Mouse (Mus musculus) CH12.LX (cell line): ENCODE measurements around the gene Stk19. TPM values are rescaled to one million over a fixed set of nuclear protein-coding genes. Genes with fewer than 3 reads are reported as not detected.

Experiments used
- DNase-seq: peaks from one replicate; pipeline ENCODE4 v3.0.0-alpha.2; 2013; ENCODE audit errors: extremely low read depth
- H3K27ac ChIP-seq: 2 replicates; pipeline ENCODE4 v1.5.1; 2012; ENCODE audit warnings: low read depth, mild to moderate bottlenecking, control low read depth, moderate library complexity; ENCODE audit not compliant: insufficient read depth
- H3K27me3 ChIP-seq: replicated peaks from 2 replicates; pipeline ENCODE3; 2012; ENCODE audit warnings: inconsistent platforms
- H3K36me3 ChIP-seq, 2 experiments: replicated peaks in 1 of 2; 2 replicates each; pipeline versions ENCODE3 to v1.6.1; 2012; ENCODE audit warnings: inconsistent platforms in 1 of 2, low read length in 1 of 2, mild to moderate bottlenecking in 1 of 2, mixed read lengths in 1 of 2, moderate library complexity in 1 of 2; ENCODE audit not compliant: control insufficient read depth in 1 of 2, insufficient read depth in 1 of 2
- H3K4me1 ChIP-seq, 2 experiments: 2 replicates each; pipeline ENCODE4 v1.6.1; 2012; ENCODE audit warnings: inconsistent platforms in 1 of 2, moderate library complexity in 1 of 2; ENCODE audit not compliant: insufficient read depth in 2 of 2, control insufficient read depth in 1 of 2
- H3K4me2 ChIP-seq: 2 replicates; pipeline ENCODE4 v1.6.1; 2012; ENCODE audit warnings: low read depth, mild to moderate bottlenecking, control low read depth; ENCODE audit not compliant: poor library complexity, insufficient read depth, severe bottlenecking
- H3K4me3 ChIP-seq, 3 experiments: fragments of 150-350 bp in 1 of 3; sonication (generic) in 1 of 3; replicated peaks in 1 of 3; 2 replicates each; pipeline versions ENCODE3 to v1.5.1; 2011 to 2012; ENCODE audit warnings: low read depth in 2 of 3, low read length in 2 of 3, mild to moderate bottlenecking in 2 of 3, moderate library complexity in 2 of 3, control low read depth in 1 of 3, improper control_type of control experiment in 1 of 3, inconsistent platforms in 1 of 3, mixed read lengths in 1 of 3; ENCODE audit not compliant: poor library complexity in 1 of 3
- H3K79me2 ChIP-seq: replicated peaks from 2 replicates; pipeline ENCODE4 v1.6.1; 2012; ENCODE audit warnings: mild to moderate bottlenecking, moderate library complexity; ENCODE audit not compliant: control insufficient read depth, poor library complexity, insufficient read depth, severe bottlenecking; ENCODE audit errors: extremely low read depth
- H3K9ac ChIP-seq: 2 replicates; pipeline ENCODE4 v1.6.1; 2012; ENCODE audit warnings: low read depth, mild to moderate bottlenecking, control low read depth, moderate library complexity; ENCODE audit not compliant: insufficient read depth
- H3K9me3 ChIP-seq: replicated peaks from 2 replicates; pipeline ENCODE3; 2012; ENCODE audit warnings: low read length, inconsistent platforms, mixed read lengths
- CHD1 ChIP-seq: IDR thresholded peaks from 2 replicates; pipeline ENCODE4 v1.6.1; 2012; ENCODE audit warnings: low read depth, low read length, improper control_type of control experiment, inconsistent platforms
- E2F4 ChIP-seq: IDR thresholded peaks from 2 replicates; pipeline ENCODE4 v1.6.1; 2011; ENCODE audit warnings: low read depth, low read length, improper control_type of control experiment; ENCODE audit not compliant: insufficient replicate concordance
- EP300 ChIP-seq: IDR thresholded peaks from 2 replicates; pipeline ENCODE4 v1.6.1; 2011; ENCODE audit warnings: low read length, improper control_type of control experiment
- ETS1 ChIP-seq: conservative IDR thresholded peaks from 2 replicates; pipeline ENCODE4 v1.6.1; 2012; ENCODE audit warnings: low read depth, mild to moderate bottlenecking, inconsistent platforms, low read length, improper control_type of control experiment, moderate library complexity
- JUN ChIP-seq: IDR thresholded peaks from 2 replicates; pipeline ENCODE4 v1.6.1; 2011; ENCODE audit warnings: low read depth, mild to moderate bottlenecking, low read length, improper control_type of control experiment, moderate library complexity; ENCODE audit not compliant: insufficient read depth
- JUND ChIP-seq: conservative IDR thresholded peaks from 2 replicates; pipeline ENCODE4 v1.6.1; 2011; ENCODE audit warnings: low read depth, low read length, improper control_type of control experiment
- MAX ChIP-seq: IDR thresholded peaks from 2 replicates; pipeline ENCODE4 v1.6.1; 2011; ENCODE audit warnings: low read length, improper control_type of control experiment
- MXI1 ChIP-seq: IDR thresholded peaks from 2 replicates; pipeline ENCODE4 v1.6.1; 2011; ENCODE audit warnings: mild to moderate bottlenecking, low read depth, low read length, improper control_type of control experiment
- RCOR1 ChIP-seq: conservative IDR thresholded peaks from 2 replicates; pipeline ENCODE4 v1.6.1; 2012; ENCODE audit warnings: low read depth, mild to moderate bottlenecking, inconsistent platforms, low read length, improper control_type of control experiment
- TBP ChIP-seq: conservative IDR thresholded peaks from 2 replicates; pipeline ENCODE4 v1.6.1; 2011; ENCODE audit warnings: low read depth, low read length, improper control_type of control experiment
- TCF12 ChIP-seq: IDR thresholded peaks from 2 replicates; pipeline ENCODE4 v1.6.1; 2014; ENCODE audit warnings: low read depth, mild to moderate bottlenecking, inconsistent platforms, low read length, improper control_type of control experiment
- UBTF ChIP-seq: IDR thresholded peaks from 2 replicates; pipeline ENCODE4 v1.6.1; 2012; ENCODE audit warnings: low read depth, mild to moderate bottlenecking, inconsistent platforms, low read length, improper control_type of control experiment, moderate library complexity
- USF2 ChIP-seq: conservative IDR thresholded peaks from 2 replicates; pipeline ENCODE4 v1.6.1; 2011; ENCODE audit warnings: low read depth, low read length, improper control_type of control experiment
- ZMIZ1 ChIP-seq: IDR thresholded peaks from 2 replicates; pipeline ENCODE4 v1.6.1; 2012; ENCODE audit warnings: low read depth, mild to moderate bottlenecking, inconsistent platforms, low read length, improper control_type of control experiment
- ZNF384 ChIP-seq: IDR thresholded peaks from 2 replicates; pipeline ENCODE4 v1.6.1; 2012; ENCODE audit warnings: low read depth, low read length, improper control_type of control experiment, inconsistent platforms
- dilution Hi-C: fragments of 300-500 bp; cut with MboI; formaldehyde crosslinking; loops from 2 replicates; pipeline ENCODE4 v1.14.3; 2020; ENCODE audit warnings: low sequenced_read_pairs; ENCODE audit not compliant: extremely low pct_unique_long_range_greater_than_20kb, extremely low pct_ligation_motif_present
- in situ Hi-C: fragments of 300-500 bp; cut with MboI; formaldehyde crosslinking; loops from 3 replicates; pipeline ENCODE4 v1.14.3; 2019; ENCODE audit warnings: low sequenced_read_pairs, low pct_ligation_motif_present, low pct_unique_long_range_greater_than_20kb, mixed read lengths
- polyA plus RNA-seq: library from polyadenylated mRNA; unstranded; fragments of >175 nt; gene quantifications from 2 replicates; pipeline ENCODE4 v1.2.1, GENCODE M21; 2012; ENCODE audit warnings: low read depth; ENCODE audit not compliant: insufficient read length
- total RNA-seq, 2 experiments: library from RNA; depleted of rRNA; stranded (reverse); fragments of 300-350 nt in 1 of 2; fragments of >200 nt in 1 of 2; gene quantifications; 2 replicates each; pipeline ENCODE4 v1.2.3; 2012 to 2014

The Stk19 gene
- total and polyA plus RNA-seq, 3 experiments: 22.6 to 37.1 (median 27.7) TPM

GRCm38 (mm10) chr17:34861704-34862415 is 25.1 kb upstream of the Stk19 start:
- H3K27me3 ChIP-seq: no peaks in the 10 kb centered on the region
- H3K36me3 ChIP-seq: peaks cover 7 to 32% of the 10 kb centered on the region in 2 experiments
- H3K4me2 ChIP-seq: no peak overlapping the region
- no peak for DNase-seq
- H3K4me1 ChIP-seq: peaks cover 5 to 46% of the 10 kb centered on the region in 2 experiments; a peak in 3 of 4 replicates
- no peak overlapping the region for H3K4me3 ChIP-seq
- no peak overlapping the region for H3K27ac ChIP-seq
- no peak overlapping the region for H3K9ac ChIP-seq
- TF ChIP-seq MXI1 (no peak), E2F4 (no peak)
- dilution Hi-C loops (no loop called here), in situ Hi-C loops (no loop called here)
- H3K9me3 ChIP-seq: no peaks in the 10 kb centered on the region
- no peaks in the 10 kb centered on the region for H3K79me2 ChIP-seq

- Histone ChIP-seq H3K4me3 (no peak overlapping the region), H3K9ac (no peak overlapping the region), H3K36me3 (peaks cover 19 to 46% of the 10 kb centered on the region in 2 experiments), H3K27ac (no peak overlapping the region), H3K4me2 (no peak overlapping the region), H3K27me3 (no peaks in the 10 kb centered on the region), H3K9me3 (no peaks in the 10 kb centered on the region), H3K79me2 (no peaks in the 10 kb centered on the region), H3K4me1 (peaks cover 5 to 35% of the 10 kb centered on the region in 2 experiments; a peak in 3 of 4 replicates)
- dilution Hi-C loops: no loop called here
- in situ Hi-C loops: no loop called here
- DNase-seq: no peak
- TF ChIP-seq MXI1: no peak
- no peak for TF ChIP-seq UBTF
- no peak for TF ChIP-seq USF2
- TF ChIP-seq ZMIZ1: no peak
- TF ChIP-seq TBP: no peak
- TF ChIP-seq JUND: no peak
- TF ChIP-seq ETS1: no peak
- no peak for TF ChIP-seq MAX
- no peak for TF ChIP-seq CHD1
- no peak for TF ChIP-seq EP300
- TF ChIP-seq JUN: no peak
- no peak for TF ChIP-seq TCF12
- no peak for TF ChIP-seq ZNF384
- TF ChIP-seq RCOR1: no peak
Observed at GRCm38 (mm10) chr17:34860514-34860913, 23.8 kb upstream of the Stk19 start.
